Mouse (Mus musculus): Measurements from ENCODE around the gene Gria3. TPM values are rescaled to one million over a fixed set of nuclear protein-coding genes. Genes with fewer than 3 reads are reported as not detected.

The Gria3 gene
- polyA plus RNA-seq, 1 experiment from 2014 or later = 4.2 TPM

Small RNAs within 50 kb of the gene (microRNA-seq; reads per million reads assigned to microRNA genes)
- not detected for gene Gm22413 (ENCODE audit: insufficient number of aligned reads)

Measured in forebrain, embryonic 11.5 days (tissue).